Mouse (Mus musculus) thymus, adult 2 months (tissue): ENCODE measurements around the gene Parvb. TPM values are rescaled to one million over a fixed set of nuclear protein-coding genes. Genes with fewer than 3 reads are reported as not detected.
"Not testable (repeated sequence)": the region's sequence is repeated elsewhere in the genome, so short reads cannot be mapped to it uniquely, and the experiment has no call there.

Source experiments
- DNase-seq: peaks from one replicate; pipeline ENCODE4 v3.0.0; 2021
- H3K27ac ChIP-seq: fragments of 200-500 bp; 2 replicates; pipeline ENCODE4 v1.5.1; 2012; ENCODE audit warnings: low read length, control low read depth; ENCODE audit not compliant: control insufficient read depth, insufficient read depth
- H3K27me3 ChIP-seq: fragments of 200-500 bp; 2 replicates; pipeline ENCODE4 v1.6.1; 2012; ENCODE audit warnings: mild to moderate bottlenecking, low read length, moderate library complexity, mixed read lengths; ENCODE audit not compliant: control insufficient read depth, insufficient read depth
- H3K36me3 ChIP-seq: fragments of 200-500 bp; 2 replicates; pipeline ENCODE4 v1.6.1; 2012; ENCODE audit warnings: mild to moderate bottlenecking, low read length, moderate library complexity; ENCODE audit not compliant: control insufficient read depth, insufficient read depth
- H3K4me1 ChIP-seq: fragments of 200-500 bp; replicated peaks from 2 replicates; pipeline ENCODE4 v1.6.1; 2012; ENCODE audit warnings: low read length; ENCODE audit not compliant: control insufficient read depth, insufficient read depth
- H3K4me3 ChIP-seq: fragments of 200-500 bp; 2 replicates; pipeline ENCODE4 v1.5.1; 2012; ENCODE audit warnings: mild to moderate bottlenecking, low read length, control low read depth, moderate library complexity; ENCODE audit not compliant: control insufficient read depth, insufficient read depth
- CTCF ChIP-seq: fragments of 200-500 bp; IDR thresholded peaks from 2 replicates; pipeline ENCODE4 v1.5.1; 2012; ENCODE audit warnings: mild to moderate bottlenecking, control low read depth, low read length, moderate library complexity, borderline replicate concordance; ENCODE audit not compliant: control insufficient read depth, poor library complexity, insufficient read depth; ENCODE audit errors: extremely low read depth
- POLR2A ChIP-seq: fragments of 200-500 bp; IDR thresholded peaks from 2 replicates; pipeline ENCODE4 v1.6.1; 2012; ENCODE audit warnings: mild to moderate bottlenecking, low read length, control low read depth, moderate library complexity; ENCODE audit not compliant: control insufficient read depth, poor library complexity, insufficient read depth; ENCODE audit errors: extremely low read depth
- WGBS: fragments of 180-500 bp; shearing (Covaris S2); methylation state at CpG from one replicate; pipeline ENCODE4 v1.1.7; 2018; 5-methylcytosine and 5-hydroxymethylcytosine counted together
- polyA plus RNA-seq: library from polyadenylated mRNA; depleted of rRNA; stranded (reverse); fragments of >200 nt; gene quantifications from 2 replicates; pipeline ENCODE4 v1.2.3, GENCODE M21; 2012

Gene Parvb
- polyA plus RNA-seq, 1 experiment: 6.8 TPM

DNA sequence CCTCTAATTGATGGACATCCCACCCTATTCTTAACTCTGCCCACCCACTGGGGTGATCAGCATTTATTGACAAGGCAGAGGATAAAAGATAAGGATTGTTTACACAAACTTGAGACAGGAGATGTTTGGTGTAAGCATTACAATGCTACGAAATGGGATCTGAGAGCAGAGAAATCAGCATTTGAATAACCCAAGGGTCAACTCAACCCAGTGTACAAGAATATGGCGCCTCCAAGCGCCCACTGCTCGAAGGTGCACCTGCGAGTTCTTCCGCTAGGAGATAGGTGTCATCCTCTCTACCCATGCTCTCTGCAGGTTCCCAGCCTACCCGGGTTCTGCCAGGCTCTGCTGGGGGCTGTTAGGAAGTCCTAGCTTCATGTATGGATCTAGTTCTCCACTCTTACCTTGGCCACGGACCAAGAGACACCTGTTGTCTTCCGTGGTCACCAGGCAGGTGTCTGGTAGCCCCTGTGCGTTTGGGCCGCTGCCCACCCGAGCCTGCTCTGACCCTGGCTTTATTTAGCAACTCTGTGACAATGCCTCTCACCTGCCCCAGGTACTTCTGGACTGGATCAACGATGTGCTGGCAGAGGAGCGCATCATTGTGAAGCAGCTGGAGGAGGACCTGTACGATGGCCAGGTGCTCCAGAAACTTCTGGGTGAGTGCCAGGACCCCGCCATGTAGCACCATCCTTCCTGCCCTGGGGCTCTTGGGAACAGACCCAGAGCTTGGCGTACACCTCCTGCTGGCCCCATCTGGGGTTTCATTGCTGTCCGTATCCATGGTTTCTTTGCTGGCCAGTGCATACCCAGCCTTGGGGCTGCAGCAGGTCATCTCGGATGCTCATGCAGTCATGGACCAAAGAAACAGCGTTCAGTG lies 50.6 kb downstream of the Parvb start:
- WGBS: 88% methylated on average over 20 of the region's 20 CpGs
- H3K27me3 ChIP-seq: no peaks in the 10 kb centered on the region
- no peak for DNase-seq
- H3K36me3 ChIP-seq: no peaks in the 10 kb centered on the region
- no peak overlapping the region for H3K4me3 ChIP-seq
- H3K27ac ChIP-seq: no peak overlapping the region
- no peaks in the 10 kb centered on the region for H3K4me1 ChIP-seq
- no peak for TF ChIP-seq CTCF

DNA sequence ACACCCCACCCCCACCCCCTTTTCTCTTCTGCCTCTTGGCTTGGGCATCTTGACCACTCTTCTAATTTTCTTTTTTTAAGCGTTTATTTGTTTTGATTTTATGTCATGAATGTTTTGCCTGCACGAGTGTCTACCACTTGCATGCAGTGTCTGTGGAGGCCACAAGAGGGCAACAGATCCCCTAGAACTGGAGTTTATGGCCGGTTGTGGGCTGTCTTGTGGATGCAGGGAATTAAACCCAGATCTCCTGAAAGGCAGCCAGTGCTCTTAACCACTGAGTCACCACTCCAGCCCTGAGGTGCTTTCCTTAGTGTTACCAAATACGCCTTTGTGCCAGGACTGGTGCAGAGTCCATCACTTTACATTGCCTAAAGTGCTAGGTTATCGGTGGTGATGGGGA lies 52.2 kb downstream of the Parvb start:
- Histone ChIP-seq H3K27ac (no peak overlapping the region), H3K27me3 (no peaks in the 10 kb centered on the region), H3K36me3 (no peaks in the 10 kb centered on the region), H3K4me3 (no peak overlapping the region), H3K4me1 (no peaks in the 10 kb centered on the region)
- TF ChIP-seq POLR2A (no peak), CTCF (peak; percentile 75; the same call in 1 of the 2 replicates)
- peak; percentile 74 for DNase-seq
- WGBS: 51% methylated on average over 5 of the region's 5 CpGs

DNA sequence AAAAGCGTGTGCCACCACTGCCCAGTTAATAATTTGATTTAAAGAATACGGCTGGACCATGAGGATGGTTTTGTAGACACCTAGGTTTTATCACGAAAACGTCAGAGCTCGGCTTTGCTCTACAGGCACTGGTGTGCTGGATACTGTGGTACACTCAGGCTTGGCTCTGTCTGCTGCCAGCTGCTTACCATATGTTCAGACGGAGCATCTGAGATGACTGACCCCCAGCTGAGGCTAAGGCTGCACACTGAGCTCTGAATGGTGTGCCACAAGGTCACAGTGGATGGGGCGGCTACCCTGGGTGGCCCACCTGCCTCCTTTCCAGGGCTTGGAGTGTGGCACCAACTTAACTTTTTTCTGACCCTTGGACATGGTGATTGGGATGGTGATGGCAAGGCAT lies 53.6 kb downstream of the Parvb start:
- H3K36me3 ChIP-seq: no peaks in the 10 kb centered on the region

DNA sequence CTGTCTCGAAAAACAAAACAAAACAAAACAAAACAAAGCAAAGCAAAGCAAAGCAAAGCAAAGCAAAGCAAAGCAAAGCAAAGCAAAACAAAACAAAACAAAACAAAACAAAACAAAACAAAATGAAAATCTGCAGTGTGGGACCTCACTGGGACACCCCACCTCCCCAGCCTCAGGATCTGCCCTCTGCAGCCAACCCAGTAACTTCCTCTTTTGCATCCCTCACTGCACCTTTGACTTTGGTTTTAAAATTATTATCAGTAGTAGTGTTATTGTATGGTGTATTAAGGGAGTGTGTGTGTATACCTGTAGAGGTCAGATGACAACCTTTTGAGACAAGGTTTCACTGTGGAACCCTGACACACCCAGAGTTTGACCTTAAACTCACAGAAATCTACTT lies 57.1 kb downstream of the Parvb start:
- H3K36me3 ChIP-seq, H3K4me3 ChIP-seq, H3K4me1 ChIP-seq, DNase-seq, H3K27me3 ChIP-seq, H3K27ac ChIP-seq: not testable (repeated sequence)
- 90% methylated on average over 1 of the region's 1 CpGs for WGBS

More for the DNA sequence above, 53.6 kb downstream of the Parvb start:
- Histone ChIP-seq H3K27me3 (no peaks in the 10 kb centered on the region), H3K27ac (no peak overlapping the region), H3K4me3 (no peak overlapping the region), H3K4me1 (no peaks in the 10 kb centered on the region)
- 98% methylated on average over 7 of the region's 7 CpGs for WGBS
- TF ChIP-seq POLR2A (no peak), CTCF (no peak)
- no peak for DNase-seq

DNA sequence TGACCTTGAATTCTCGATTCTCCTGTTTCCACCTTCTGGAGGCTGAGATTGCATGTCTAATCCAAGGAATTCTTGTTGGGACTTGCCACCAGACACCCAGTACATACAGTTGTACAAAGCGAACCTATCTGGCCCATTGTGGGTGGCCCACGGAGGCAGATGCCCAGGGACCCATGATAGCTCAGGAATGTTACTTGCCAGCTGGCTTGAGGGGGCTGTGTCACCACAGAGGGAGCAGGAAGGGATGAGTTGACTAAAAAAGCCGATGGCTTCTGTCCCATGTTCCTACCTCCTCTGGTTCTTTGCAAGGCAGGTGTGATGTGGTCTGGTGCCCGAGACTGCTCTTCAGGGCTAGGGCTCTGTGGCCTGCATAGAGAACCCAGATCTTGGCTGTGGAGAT lies 59.3 kb downstream of the Parvb start:
- Histone ChIP-seq H3K4me1 (no peaks in the 10 kb centered on the region), H3K27ac (no peak overlapping the region), H3K4me3 (no peak overlapping the region), H3K36me3 (no peaks in the 10 kb centered on the region), H3K27me3 (no peaks in the 10 kb centered on the region)
- DNase-seq: no peak
- TF ChIP-seq POLR2A: no peak
- no peak for TF ChIP-seq CTCF
- WGBS: 83% methylated on average over 5 of the region's 5 CpGs

DNA sequence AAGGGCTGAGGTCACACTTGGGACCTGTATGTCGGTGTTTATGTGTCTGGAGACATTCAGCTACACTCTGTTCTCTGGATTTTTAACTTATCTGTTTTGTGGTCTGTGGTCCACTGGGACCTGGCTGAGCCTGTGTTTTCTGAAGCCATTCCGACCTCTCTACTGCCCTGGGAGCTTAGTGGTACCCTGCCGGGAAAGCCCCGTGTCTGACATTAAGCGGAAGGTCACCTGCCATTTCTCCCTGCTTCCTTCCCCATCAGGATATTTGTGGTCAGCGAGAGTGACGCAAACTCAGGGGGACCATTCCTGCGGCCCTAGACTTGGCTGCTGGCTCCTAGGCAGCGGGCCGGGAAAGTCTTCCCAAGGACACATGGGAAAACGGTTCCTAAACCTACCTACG lies 61.7 kb downstream of the Parvb start:
- TF ChIP-seq POLR2A: no peak
- no peak for TF ChIP-seq CTCF
- Histone ChIP-seq H3K4me1 (peaks cover 3% of the 10 kb centered on the region; the same call in 1 of the 2 replicates), H3K27ac (no peak overlapping the region), H3K4me3 (no peak overlapping the region), H3K36me3 (no peaks in the 10 kb centered on the region), H3K27me3 (no peaks in the 10 kb centered on the region)
- DNase-seq: no peak
- WGBS: 62% methylated on average over 12 of the region's 12 CpGs

DNA sequence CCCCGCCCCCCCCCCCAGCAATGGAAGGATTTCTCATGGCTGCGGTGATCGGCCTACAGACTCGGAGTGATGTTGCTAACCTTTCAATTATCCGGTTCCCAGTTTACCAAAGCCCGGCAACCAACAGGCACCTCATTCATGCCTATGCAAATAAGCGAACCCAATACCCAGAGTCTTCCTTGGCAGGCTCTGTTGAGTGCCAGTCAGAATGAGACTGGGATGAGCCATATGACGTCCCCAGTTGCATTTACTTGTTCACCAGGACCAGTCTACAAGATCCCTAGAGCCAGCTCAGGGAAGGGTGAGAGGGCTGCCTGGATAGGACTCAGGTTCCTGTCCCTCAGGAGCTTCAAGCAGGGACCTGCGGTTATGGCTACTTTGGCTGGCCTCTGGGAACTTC lies 62.5 kb downstream of the Parvb start:
- no peaks in the 10 kb centered on the region for H3K36me3 ChIP-seq
- TF ChIP-seq CTCF: no peak
- no peak for TF ChIP-seq POLR2A
- H3K4me1 ChIP-seq: peaks cover 7% of the 10 kb centered on the region; the same call in 1 of the 2 replicates
- DNase-seq: no peak
- no peak overlapping the region for H3K4me3 ChIP-seq
- H3K27ac ChIP-seq: no peak overlapping the region
- 95% methylated on average over 8 of the region's 9 CpGs for WGBS
- no peaks in the 10 kb centered on the region for H3K27me3 ChIP-seq
